Mouse (Mus musculus): ENCODE results near the gene Syt2.

Gene Syt2

GRCm38 (mm10) chr1:134650816-134651215 is 4.3 kb downstream of the Syt2 start:
- no peak for DNase-seq (ENCODE audit: low spot score in 2 of 2)

DNA sequence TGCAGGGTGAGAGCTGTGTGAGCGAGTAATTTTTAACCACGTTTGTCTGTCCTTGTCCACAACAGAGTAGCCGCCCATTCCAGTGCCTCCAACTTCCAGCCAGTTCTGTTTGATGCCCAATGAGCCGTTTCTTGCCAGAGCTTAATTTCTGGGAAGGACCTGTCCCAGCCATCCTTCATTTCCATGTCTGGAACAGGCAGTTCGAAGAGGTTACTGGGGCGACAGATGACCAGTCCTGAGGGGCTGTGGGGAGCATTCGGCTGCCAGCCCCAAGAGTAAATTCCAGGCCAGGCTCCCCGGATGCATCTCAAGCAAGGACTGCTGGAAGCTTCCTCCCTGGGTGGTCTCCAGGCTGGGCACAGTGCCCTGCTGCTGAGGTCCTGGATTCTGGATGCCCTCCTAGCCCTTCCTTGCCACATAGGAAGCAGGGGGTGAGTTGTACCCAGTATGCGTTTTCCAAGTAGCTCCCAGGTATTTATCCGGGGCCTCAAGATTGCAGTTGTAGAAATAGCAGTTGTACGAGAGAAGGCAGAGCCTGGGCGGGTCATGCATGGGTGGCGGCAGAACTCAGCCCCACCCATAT is 4.9 kb downstream of the Syt2 start:
- DNase-seq (ENCODE audit: low spot score in 2 of 2) = peak in 1 of 2 experiments; percentile 21

GRCm38 (mm10) chr1:134651851-134652398 is 5.4 kb downstream of the Syt2 start:
- DNase-seq (ENCODE audit: low spot score in 2 of 2) = no peak

- no peak for DNase-seq (ENCODE audit: low spot score in 2 of 2)
Measured at GRCm38 (mm10) chr1:134653603-134654257, 7.3 kb downstream of the Syt2 start.

DNA sequence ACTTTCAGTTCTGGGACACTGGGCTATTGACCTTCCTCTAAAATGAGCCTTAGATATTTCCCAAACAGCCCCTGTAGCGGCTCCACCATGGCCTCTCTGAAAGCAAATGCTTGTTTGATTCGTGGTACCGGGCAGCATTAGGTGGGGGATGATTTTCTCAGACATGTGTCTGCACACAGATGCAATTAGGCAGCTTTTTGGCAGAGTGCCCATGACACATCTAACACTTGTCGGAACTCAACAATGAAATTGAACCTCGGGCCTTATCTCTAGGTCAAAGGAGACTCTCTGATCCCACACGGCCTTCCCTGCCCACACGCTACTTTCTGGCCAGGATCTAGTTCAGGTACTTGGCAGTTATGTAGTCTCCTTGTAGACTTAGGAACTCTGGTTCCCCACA is 12.4 kb downstream of the Syt2 start:
- DNase-seq (ENCODE audit: low spot score in 2 of 2) = no peak

- no peak for DNase-seq (ENCODE audit: low spot score in 2 of 2)
Measured at GRCm38 (mm10) chr1:134660163-134660562, 13.7 kb downstream of the Syt2 start.

- no peak for DNase-seq (ENCODE audit: low spot score in 2 of 2)
Measured at GRCm38 (mm10) chr1:134671234-134672070, 25.0 kb downstream of the Syt2 start.

- peak in 1 of 2 experiments; percentile 26 for DNase-seq (ENCODE audit: low spot score in 2 of 2)
Measured at GRCm38 (mm10) chr1:134674312-134674711, 27.8 kb downstream of the Syt2 start.

GRCm38 (mm10) chr1:134679445-134679844 is 33.0 kb downstream of the Syt2 start:
- DNase-seq (ENCODE audit: low spot score in 2 of 2) = peak; percentile 7 to 65

- no peak for DNase-seq (ENCODE audit: low spot score in 2 of 2)
Measured at GRCm38 (mm10) chr1:134680617-134681016, 34.1 kb downstream of the Syt2 start.

DNA sequence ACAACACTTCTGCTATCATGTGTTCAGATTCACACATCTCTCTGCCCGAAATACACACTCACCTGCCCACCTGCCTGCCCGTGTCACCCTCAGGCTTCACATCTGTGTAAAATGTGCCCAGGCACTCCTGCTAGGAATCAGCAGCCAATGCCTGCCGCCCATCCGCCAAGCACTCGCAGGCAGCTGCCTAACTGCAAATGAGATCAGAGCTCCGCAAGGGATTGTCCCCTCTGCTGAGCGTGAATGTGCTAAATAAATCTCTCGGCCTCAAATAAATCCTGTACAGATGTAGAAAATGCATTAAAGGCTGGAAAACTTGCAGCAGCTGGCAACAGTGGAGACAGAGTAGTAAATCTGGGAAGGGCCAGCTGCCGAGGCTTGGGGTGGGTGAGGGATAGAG is 36.0 kb downstream of the Syt2 start:
- DNase-seq (ENCODE audit: low spot score in 2 of 2) = no peak

DNA sequence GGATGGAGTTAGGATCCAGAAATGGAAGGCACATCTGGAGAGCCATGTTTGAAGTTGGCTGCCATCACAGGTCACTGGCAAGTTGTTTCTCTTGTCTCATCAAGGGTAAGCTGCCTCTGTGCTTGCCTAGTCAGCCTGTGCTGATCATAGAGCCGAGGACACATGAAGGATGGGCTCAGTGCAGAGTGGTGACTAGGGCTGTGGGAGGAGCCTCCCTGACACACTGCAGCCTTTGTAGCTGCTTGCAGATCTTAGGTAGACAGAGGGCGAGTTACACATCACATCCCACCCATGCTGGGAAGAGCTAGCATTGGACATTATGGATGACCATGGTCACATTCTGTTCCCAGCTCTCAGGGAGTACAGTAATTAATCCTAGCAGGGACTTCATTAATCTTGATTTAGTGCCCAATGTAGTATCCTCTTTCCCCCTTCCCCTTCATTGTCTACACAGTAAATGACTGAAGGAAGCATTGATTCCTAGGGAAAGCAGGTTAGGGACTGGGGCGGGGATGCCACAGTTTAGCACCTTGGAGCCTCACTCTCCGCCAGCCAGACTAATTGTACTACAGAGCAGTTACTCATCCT is 40.5 kb downstream of the Syt2 start:
- DNase-seq (ENCODE audit: low spot score in 2 of 2) = no peak

- no peak for DNase-seq (ENCODE audit: low spot score in 2 of 2)
Measured at GRCm38 (mm10) chr1:134696302-134696701, 49.8 kb downstream of the Syt2 start.

GRCm38 (mm10) chr1:134697073-134697472 is 50.6 kb downstream of the Syt2 start:
- DNase-seq (ENCODE audit: low spot score in 2 of 2) = no peak

DNA sequence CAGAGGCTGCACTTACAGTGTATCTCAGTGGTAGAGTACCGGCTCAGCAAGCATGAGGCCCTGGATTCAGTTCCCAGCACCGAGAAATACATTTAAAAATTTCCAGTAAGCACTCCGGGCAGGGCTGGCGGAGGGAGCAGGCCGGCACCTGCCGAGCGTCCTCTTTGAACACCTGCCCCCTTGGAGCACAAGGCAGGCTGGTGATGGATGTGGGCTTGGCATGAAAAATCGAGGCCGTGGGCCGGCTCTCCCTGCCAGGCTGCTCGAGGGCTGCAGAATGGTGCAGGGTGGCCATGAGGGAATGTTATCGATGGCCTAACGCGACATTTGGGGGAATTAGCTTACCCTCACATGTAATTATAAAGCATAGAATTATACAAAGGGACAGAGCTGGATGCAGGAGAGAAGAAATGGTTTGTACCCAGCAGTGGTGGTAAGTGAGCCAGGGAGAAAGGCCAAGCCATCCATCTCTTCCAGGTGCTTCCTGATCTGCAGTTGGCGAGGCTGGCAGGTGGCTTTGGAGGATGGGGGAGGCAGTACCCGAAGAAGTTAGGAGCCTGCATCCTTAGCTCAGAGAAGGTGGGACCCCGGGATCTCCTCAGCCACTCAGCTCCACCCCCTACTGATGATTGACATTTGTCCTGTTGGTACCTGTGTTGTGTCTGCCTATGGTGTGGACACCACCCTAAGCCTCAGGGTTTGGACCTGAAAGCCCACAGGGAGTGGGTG is 51.2 kb downstream of the Syt2 start:
- no peak for DNase-seq (ENCODE audit: low spot score in 2 of 2)

DNA sequence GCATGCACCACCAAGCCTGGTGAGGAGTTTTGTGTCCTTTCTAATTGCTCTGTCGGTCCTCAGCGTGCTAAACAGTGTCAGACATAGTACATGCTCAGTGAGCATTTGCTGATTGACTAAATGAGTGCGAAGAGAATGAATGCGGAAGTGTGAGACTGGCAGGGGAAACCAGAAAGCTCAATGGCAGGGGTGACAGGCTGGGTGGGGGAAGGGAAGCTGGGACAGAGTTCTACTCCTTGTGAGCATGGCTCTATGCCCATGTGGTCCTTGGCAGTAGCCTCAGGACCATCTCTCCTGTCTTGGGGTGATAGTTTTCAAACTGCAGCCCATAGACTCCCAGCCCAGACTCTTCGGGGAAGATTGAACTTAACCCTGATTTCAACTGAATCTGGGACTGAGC is 52.0 kb downstream of the Syt2 start:
- no peak for DNase-seq (ENCODE audit: low spot score in 2 of 2)

DNA sequence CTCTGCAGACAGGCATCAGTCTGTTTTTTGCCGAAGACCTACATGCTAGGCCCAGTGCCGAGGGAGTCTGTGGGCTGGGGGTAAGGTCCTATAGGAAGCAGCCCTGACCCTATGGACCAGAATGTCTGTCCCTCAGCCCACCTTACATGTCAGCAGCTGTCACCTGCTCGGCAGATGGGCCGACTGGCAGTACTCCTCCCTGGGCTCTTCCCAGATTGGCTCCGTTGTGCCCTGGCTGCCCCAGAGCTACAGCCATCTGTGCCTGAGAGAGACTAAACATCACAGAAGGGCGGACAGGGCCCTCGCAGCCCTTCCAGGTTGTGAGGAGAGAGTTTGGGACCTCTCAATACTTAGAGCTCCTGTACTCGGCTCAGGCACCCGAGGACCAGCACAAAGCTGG is 52.9 kb downstream of the Syt2 start:
- DNase-seq (ENCODE audit: low spot score in 2 of 2) = no peak

DNA sequence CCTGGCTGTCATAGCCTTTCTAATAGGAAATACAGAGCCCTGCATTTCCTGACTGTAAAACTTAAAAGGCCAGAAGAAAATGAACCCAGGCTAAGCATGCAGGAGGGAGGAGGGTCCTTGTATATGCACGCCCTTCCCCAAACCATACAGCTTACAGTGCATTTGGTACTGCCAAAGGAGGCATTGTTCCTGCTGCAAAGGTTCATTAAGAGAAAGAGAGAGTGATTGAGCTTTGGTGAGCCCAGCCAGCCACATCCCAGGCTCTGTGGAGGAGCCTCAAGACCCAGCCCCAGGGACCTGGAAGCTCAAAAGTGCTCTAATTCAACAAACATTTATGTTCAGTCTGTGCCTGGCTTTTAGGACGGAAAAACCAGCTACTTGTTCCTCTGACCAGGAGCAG is 53.7 kb downstream of the Syt2 start:
- DNase-seq (ENCODE audit: low spot score in 2 of 2) = no peak

GRCm38 (mm10) chr1:134700634-134701033 is 54.2 kb downstream of the Syt2 start:
- no peak for DNase-seq (ENCODE audit: low spot score in 2 of 2)

DNA sequence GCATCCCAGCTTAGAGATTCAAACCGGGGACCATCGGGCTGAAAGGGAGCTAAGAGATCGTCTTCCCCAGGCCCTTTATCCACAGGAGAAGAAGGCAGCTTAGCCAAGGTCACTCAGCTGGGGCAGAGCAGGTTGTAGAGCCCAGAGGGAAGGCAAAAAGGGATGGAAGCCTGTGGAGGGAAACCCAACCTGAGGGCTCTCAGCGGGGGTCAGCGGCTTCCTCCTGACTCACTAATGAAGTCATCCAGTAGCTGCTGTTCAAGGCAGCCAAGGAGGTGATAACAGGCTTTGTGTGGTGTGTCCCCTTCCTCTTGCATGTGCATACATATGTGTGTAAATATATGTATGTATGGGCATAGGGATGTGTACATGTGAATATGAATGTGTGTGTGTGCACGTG is 54.7 kb downstream of the Syt2 start:
- DNase-seq (ENCODE audit: low spot score in 2 of 2) = no peak

DNA sequence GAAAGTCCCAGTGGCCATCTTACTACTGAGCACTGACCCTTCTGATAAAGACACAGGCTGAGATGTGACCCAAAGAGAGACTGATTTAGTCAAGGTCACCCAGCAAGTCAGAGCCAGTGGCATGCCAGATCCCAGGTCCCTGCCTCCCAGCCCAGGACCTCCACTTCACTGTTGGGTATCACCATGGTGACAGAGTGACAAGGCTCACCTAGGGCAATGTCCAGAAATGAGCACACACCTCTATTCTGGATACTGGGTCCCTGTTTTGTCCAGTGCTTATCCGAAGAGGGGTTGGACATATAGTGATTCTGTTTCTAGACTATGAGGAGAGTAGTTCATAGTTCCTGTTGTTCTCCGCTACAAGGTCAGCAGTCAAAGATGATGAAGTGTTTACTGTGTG is 56.8 kb downstream of the Syt2 start:
- no peak for DNase-seq (ENCODE audit: low spot score in 2 of 2)
